Mouse (Mus musculus): ENCODE data around the gene Agbl1. TPM values are rescaled to one million over a fixed set of nuclear protein-coding genes. Genes with fewer than 3 reads are reported as not detected.
"Not testable (repeated sequence)": the region's sequence is repeated elsewhere in the genome, so short reads cannot be mapped to it uniquely, and the experiment has no call there.

Agbl1 gene
- polyA plus RNA-seq, 1 experiment, result not detected

DNA sequence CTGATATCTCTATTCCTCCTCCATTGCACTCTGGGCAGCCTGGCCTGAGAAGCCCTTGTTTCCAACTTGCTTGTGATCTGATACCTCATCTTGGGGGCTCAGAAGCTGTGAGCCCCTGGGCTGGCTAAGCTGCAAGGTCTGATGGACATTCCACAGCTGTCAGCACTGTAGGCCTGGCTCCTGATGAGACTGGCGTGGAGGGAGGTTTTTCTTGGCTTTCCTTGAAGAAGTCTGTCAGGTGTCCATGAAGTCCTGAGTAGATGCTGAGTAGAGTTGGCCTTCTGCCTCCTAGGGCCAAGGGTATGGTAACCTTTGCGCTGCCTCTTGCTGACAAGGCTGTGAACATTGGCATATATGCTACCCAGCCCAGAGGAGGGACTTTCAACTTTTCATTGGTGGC is 7.0 kb upstream of the Agbl1 start:
- H3K36me3 ChIP-seq (ENCODE audit: control insufficient read depth, insufficient read depth), result no peaks in the 10 kb centered on the region
- H3K79me3 ChIP-seq (ENCODE audit: low read depth), result no peaks in the 10 kb centered on the region
- no peaks in the 10 kb centered on the region for H3K27me3 ChIP-seq (ENCODE audit: control insufficient read depth, insufficient read depth, insufficient read length)
- no peaks in the 10 kb centered on the region for H3K79me2 ChIP-seq (ENCODE audit: control insufficient read depth, insufficient read depth)
- H3ac ChIP-seq (ENCODE audit: control insufficient read depth, insufficient read length, low read depth), result no peak overlapping the region
- H3K4me3 ChIP-seq (ENCODE audit: insufficient read depth, poor library complexity, severe bottlenecking), result no peak overlapping the region
- TF ChIP-seq MYOD1 (IDR thresholded peaks at IDR 0.05; ENCODE audit: control insufficient read depth, insufficient read length, low read depth) (no peak), MAX (IDR thresholded peaks at IDR 0.05) (no peak)

DNA sequence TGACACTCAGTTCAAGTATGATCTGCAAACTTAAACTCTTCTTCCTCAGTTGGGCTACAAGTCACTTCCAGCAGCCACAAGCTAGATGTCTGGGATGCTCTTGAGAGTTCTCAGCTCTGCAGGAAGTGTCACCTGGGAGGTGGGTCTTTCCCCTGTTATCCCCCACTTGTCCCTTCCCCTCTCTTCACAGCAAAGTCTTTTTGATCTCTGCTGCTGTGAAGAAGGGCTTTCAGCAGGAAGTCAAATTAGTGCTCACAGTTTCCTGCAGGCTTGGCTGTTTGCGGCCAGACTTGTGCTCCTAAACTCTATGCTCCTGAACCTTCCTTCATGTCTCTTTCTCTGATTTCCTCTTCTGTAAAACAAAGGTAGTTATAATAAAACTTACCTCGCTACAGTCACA is 806 bp upstream of the Agbl1 start:
- Histone ChIP-seq H3ac (ENCODE audit: control insufficient read depth, insufficient read length, low read depth) (no peak overlapping the region), H3K36me3 (ENCODE audit: control insufficient read depth, insufficient read depth) (no peaks in the 10 kb centered on the region), H3K4me3 (ENCODE audit: insufficient read depth, poor library complexity, severe bottlenecking) (no peak overlapping the region), H3K27me3 (ENCODE audit: control insufficient read depth, insufficient read depth, insufficient read length) (no peaks in the 10 kb centered on the region), H3K79me3 (ENCODE audit: low read depth) (no peaks in the 10 kb centered on the region), H3K79me2 (ENCODE audit: control insufficient read depth, insufficient read depth) (no peaks in the 10 kb centered on the region)
- no peak for TF ChIP-seq MYOD1 (IDR thresholded peaks at IDR 0.05; ENCODE audit: control insufficient read depth, insufficient read length, low read depth)
- TF ChIP-seq CEBPB (IDR thresholded peaks at IDR 0.05; ENCODE audit: low read depth), result no peak
- no peak for TF ChIP-seq USF1 (IDR thresholded peaks at IDR 0.05; ENCODE audit: low read depth)
- no peak for TF ChIP-seq CTCF (IDR thresholded peaks at IDR 0.05; ENCODE audit: control insufficient read depth, insufficient read depth, insufficient read length)
- TF ChIP-seq MYOG (IDR thresholded peaks at IDR 0.05; ENCODE audit: control insufficient read depth, extremely low read depth, insufficient read length), result no peak
- TF ChIP-seq MAX (IDR thresholded peaks at IDR 0.05), result no peak
- no peak for TF ChIP-seq FOSL1 (IDR thresholded peaks at IDR 0.05; ENCODE audit: insufficient read depth, low read length, poor library complexity, severe bottlenecking)

DNA sequence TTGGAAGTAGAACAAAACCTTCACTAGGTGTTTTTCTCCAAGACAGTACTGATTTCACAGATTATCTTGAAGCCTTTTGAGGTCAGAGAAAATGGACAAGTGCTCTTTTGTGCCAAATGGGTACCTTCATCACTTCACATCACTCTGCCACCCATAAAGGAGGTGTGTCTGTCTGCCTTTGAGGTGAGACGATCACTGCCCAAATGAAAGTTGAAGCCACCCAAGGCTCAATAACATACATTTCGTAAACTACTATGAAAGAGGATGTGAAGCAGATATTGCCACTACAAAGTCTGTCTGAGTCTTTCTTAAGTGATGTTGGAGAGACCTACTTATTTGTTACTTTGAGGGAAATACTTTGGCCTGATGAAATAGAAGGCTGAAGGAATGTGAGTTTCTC is 4.6 kb downstream of the Agbl1 start:
- no peak for TF ChIP-seq MYOD1 (IDR thresholded peaks at IDR 0.05; ENCODE audit: control insufficient read depth, insufficient read length, low read depth)
- TF ChIP-seq MAX (IDR thresholded peaks at IDR 0.05), result no peak
- TF ChIP-seq MYOG (IDR thresholded peaks at IDR 0.05; ENCODE audit: control insufficient read depth, extremely low read depth, insufficient read length), result no peak
- no peak for TF ChIP-seq CEBPB (IDR thresholded peaks at IDR 0.05; ENCODE audit: low read depth)
- no peak for TF ChIP-seq USF1 (IDR thresholded peaks at IDR 0.05; ENCODE audit: low read depth)
- TF ChIP-seq CTCF (IDR thresholded peaks at IDR 0.05; ENCODE audit: control insufficient read depth, insufficient read depth, insufficient read length), result no peak
- TF ChIP-seq FOSL1 (IDR thresholded peaks at IDR 0.05; ENCODE audit: insufficient read depth, low read length, poor library complexity, severe bottlenecking), result no peak
- Histone ChIP-seq H3ac (ENCODE audit: control insufficient read depth, insufficient read length, low read depth) (no peak overlapping the region), H3K27me3 (ENCODE audit: control insufficient read depth, insufficient read depth, insufficient read length) (no peaks in the 10 kb centered on the region), H3K4me3 (ENCODE audit: insufficient read depth, poor library complexity, severe bottlenecking) (no peak overlapping the region), H3K79me2 (ENCODE audit: control insufficient read depth, insufficient read depth) (no peaks in the 10 kb centered on the region), H3K36me3 (ENCODE audit: control insufficient read depth, insufficient read depth) (no peaks in the 10 kb centered on the region), H3K79me3 (ENCODE audit: low read depth) (no peaks in the 10 kb centered on the region)

DNA sequence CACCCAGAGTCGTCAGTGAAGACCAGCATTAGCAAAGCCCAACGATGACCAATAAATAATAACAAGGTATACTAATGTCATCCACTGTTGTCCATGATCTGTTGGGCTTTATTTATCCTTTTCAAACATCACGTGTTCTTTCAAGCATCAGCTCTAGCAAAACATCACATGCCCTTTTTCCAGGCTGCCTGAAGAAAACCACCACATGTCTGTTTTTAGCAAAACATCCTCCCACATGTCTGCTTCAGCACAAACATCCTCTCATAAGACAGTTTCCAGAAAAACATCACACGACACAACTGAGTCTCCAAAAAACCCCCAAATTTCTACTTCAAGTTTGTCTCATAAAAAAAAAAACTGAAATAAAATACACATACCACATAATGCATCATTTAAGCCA is 7.8 kb downstream of the Agbl1 start:
- Histone ChIP-seq H3K36me3 (ENCODE audit: control insufficient read depth, insufficient read depth) (no peaks in the 10 kb centered on the region), H3K79me3 (ENCODE audit: low read depth) (no peaks in the 10 kb centered on the region), H3K4me3 (ENCODE audit: insufficient read depth, poor library complexity, severe bottlenecking) (no peak overlapping the region), H3K27me3 (ENCODE audit: control insufficient read depth, insufficient read depth, insufficient read length) (no peaks in the 10 kb centered on the region), H3K79me2 (ENCODE audit: control insufficient read depth, insufficient read depth) (no peaks in the 10 kb centered on the region), H3ac (ENCODE audit: control insufficient read depth, insufficient read length, low read depth) (no peak overlapping the region)
- TF ChIP-seq MYOG (IDR thresholded peaks at IDR 0.05; ENCODE audit: control insufficient read depth, extremely low read depth, insufficient read length), result no peak
- no peak for TF ChIP-seq USF1 (IDR thresholded peaks at IDR 0.05; ENCODE audit: low read depth)
- TF ChIP-seq FOSL1 (IDR thresholded peaks at IDR 0.05; ENCODE audit: insufficient read depth, low read length, poor library complexity, severe bottlenecking), result no peak
- TF ChIP-seq MAX (IDR thresholded peaks at IDR 0.05), result no peak
- no peak for TF ChIP-seq CEBPB (IDR thresholded peaks at IDR 0.05; ENCODE audit: low read depth)
- TF ChIP-seq CTCF (IDR thresholded peaks at IDR 0.05; ENCODE audit: control insufficient read depth, insufficient read depth, insufficient read length), result no peak

DNA sequence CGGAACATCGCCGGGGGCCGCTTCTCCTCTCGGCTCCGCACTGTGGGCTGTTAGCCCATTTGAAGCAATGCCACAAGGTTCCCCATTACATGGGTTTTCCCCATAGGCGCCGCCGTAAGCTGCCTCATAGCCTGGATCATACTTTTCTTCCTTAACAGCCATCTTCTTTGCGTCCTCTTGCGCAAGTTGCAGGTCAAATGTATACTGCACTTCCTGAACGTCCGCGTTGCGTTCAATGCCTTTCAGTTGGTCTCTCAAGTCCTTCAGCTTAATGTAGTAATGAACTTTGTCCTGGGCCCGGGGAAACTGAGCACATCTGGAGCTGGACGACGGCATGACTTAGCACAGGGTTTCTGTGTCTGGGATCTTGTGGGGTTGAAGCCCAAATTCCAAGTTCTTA is 15.2 kb downstream of the Agbl1 start:
- not testable (repeated sequence) for H3K27me3 ChIP-seq (ENCODE audit: control insufficient read depth, insufficient read depth, insufficient read length); H3K4me3 ChIP-seq (ENCODE audit: insufficient read depth, poor library complexity, severe bottlenecking); H3K36me3 ChIP-seq (ENCODE audit: control insufficient read depth, insufficient read depth); H3ac ChIP-seq (ENCODE audit: control insufficient read depth, insufficient read length, low read depth); H3K79me2 ChIP-seq (ENCODE audit: control insufficient read depth, insufficient read depth); H3K79me3 ChIP-seq (ENCODE audit: low read depth)

DNA sequence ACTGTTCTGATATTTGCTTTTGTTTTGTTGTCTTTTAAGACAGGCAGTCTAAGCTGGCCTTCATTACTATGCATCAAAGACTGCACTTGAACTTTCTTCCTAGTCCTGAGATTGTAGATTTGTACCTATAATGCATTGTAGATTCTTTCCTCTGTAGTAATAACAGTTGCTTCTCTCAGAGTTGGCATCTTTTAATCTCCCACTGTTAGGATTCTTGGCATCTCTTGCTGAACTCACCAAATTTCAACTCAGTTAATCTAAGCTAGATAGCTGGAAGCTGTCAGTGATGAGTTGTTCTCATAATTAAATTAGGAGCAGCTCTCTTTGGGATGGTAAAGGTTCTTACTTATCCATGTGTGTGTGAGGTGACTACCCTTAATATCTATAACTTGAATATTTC is 45.4 kb downstream of the Agbl1 start:
- Histone ChIP-seq H3K79me2 (ENCODE audit: control insufficient read depth, insufficient read depth) (no peaks in the 10 kb centered on the region), H3K36me3 (ENCODE audit: control insufficient read depth, insufficient read depth) (no peaks in the 10 kb centered on the region), H3ac (ENCODE audit: control insufficient read depth, insufficient read length, low read depth) (no peak overlapping the region), H3K27me3 (ENCODE audit: control insufficient read depth, insufficient read depth, insufficient read length) (no peaks in the 10 kb centered on the region), H3K4me3 (ENCODE audit: insufficient read depth, poor library complexity, severe bottlenecking) (no peak overlapping the region), H3K79me3 (ENCODE audit: low read depth) (no peaks in the 10 kb centered on the region)
- TF ChIP-seq USF1 (IDR thresholded peaks at IDR 0.05; ENCODE audit: low read depth), result no peak
- no peak for TF ChIP-seq MAX (IDR thresholded peaks at IDR 0.05)
- no peak for TF ChIP-seq CTCF (IDR thresholded peaks at IDR 0.05; ENCODE audit: control insufficient read depth, insufficient read depth, insufficient read length)
- TF ChIP-seq MYOD1 (IDR thresholded peaks at IDR 0.05; ENCODE audit: control insufficient read depth, insufficient read length, low read depth), result no peak
- TF ChIP-seq CEBPB (IDR thresholded peaks at IDR 0.05; ENCODE audit: low read depth), result no peak
- TF ChIP-seq MYOG (IDR thresholded peaks at IDR 0.05; ENCODE audit: control insufficient read depth, extremely low read depth, insufficient read length), result no peak
- no peak for TF ChIP-seq FOSL1 (IDR thresholded peaks at IDR 0.05; ENCODE audit: insufficient read depth, low read length, poor library complexity, severe bottlenecking)

All from C2C12 (cell line).